Mouse (Mus musculus): Measurements from ENCODE around the gene Vamp1. TPM values are rescaled to one million over a fixed set of nuclear protein-coding genes. Genes with fewer than 3 reads are reported as not detected.

The Vamp1 gene
- 28.7 and 36.3 TPM in 2 replicates for polyA plus RNA-seq (2012; rRNA removed; ENCODE audit: low replicate concordance)

DNA sequence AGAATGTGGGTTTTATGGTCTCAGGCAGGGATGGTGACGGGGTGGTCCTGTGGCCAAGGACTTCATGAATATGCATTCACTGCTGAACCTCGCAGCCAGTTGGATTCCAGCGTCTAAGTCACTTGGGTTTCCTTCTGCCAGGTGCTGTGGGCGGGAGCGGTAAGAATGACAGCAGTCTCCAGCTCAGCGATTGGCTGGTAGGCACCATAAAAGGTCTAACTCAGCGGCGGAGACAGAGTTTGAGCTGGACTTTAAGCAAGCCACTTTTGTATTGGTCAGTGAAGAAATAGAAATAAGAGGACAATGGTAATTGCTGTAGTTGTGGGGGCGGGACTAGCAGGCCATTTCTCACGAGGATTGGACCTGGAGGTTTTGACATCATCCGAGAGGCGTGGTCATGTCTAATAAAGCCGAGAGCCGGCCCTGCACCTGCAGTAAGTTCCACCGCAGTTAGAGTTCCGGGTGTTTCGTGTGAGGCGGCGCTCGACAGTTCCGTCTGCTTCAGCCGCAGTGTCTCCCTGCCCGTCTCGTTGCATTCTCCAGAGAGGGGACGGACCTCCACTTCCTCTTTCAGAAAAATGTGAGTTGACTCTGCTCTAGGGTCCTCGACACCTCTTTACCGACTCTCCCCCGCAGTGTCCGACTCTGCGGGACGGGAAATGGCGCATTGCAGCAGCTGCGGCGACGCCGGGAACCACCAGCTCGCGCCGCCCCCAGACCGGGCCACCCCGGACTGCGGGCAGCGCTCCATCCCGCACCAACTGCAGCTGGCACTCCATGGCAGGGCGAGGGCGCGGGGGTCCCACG lies at the start of gene Vamp1:
Vamp1 (plus strand) TSS at position 404 of the 807 bp plus-strand sequence.

DNA sequence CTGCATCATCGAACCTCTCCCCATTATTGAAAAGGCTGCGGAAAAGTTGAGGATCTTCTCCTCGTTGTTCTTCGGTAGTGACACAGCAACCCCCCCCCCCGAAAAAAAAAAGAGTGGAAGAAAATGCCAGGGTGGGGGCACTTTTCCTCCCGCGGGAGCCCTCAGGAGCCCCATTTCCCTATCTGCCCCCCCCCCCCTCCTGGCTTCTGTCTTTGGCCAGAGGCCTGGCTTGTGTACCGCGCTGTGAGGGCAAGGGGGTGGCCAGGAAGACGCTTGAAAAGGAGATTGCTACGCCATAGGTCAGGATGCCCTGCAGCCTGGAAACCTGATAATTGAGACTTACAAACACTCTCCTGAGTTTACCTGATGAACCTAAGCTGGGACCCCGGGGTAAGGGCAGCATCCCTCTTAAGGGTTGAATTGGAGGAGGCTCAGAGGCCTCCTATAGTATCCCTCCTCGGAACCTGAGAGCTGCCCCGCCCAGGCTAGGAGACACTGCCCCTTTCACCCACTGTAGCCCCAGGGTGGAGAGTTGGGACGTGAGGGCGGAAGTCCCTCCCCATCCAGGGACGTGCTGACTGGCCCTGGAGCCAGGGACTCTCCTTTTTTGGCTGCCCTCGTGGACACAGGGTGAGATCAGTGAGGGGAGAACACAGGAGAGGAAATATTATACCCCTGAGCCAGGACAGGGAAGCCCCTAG lies 49.1 kb upstream of the Vamp1 start, which contains the start of gene Gapdh:
Gapdh (minus strand) TSS at position 417 of the 701 bp plus-strand sequence.

DNA sequence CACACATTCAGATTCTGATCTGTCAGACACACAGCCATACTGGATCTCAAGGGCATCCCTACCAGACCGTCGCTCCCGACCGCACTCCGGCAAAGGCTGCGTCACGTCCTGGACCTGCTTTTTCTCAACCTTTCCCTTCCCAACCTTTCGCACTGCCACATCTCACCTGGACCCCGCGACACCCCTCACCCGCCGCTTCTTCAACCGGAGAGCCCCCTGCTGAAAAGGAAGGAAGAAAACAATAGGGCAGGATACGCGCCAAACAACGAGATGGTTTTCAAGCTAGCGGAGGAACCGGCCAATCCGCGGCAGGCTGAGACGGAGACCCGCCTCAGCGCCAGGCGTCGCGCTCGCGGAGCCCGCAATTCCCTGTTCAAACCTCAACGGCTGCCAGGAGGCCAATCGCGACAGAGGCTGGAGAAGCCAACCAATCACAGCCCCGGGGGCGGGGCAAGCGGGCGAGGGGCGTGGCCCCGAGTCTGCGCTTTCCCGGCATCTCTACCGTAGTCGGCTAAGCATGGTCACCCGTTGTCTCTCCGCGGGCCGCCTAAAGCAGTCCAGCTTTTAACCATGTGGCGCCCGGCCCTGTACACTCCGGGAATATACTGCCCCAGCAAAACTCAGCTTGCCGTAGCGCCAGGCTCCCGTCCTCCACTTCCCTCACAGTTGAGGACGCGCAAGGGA lies 23.9 kb upstream of the Vamp1 start, which contains the start of the genes Ncapd2 and Mrpl51:
Ncapd2 (minus strand) TSS at position 370 of the 684 bp plus-strand sequence.
Mrpl51 (plus strand) TSS at position 470 of the 684 bp plus-strand sequence.

DNA sequence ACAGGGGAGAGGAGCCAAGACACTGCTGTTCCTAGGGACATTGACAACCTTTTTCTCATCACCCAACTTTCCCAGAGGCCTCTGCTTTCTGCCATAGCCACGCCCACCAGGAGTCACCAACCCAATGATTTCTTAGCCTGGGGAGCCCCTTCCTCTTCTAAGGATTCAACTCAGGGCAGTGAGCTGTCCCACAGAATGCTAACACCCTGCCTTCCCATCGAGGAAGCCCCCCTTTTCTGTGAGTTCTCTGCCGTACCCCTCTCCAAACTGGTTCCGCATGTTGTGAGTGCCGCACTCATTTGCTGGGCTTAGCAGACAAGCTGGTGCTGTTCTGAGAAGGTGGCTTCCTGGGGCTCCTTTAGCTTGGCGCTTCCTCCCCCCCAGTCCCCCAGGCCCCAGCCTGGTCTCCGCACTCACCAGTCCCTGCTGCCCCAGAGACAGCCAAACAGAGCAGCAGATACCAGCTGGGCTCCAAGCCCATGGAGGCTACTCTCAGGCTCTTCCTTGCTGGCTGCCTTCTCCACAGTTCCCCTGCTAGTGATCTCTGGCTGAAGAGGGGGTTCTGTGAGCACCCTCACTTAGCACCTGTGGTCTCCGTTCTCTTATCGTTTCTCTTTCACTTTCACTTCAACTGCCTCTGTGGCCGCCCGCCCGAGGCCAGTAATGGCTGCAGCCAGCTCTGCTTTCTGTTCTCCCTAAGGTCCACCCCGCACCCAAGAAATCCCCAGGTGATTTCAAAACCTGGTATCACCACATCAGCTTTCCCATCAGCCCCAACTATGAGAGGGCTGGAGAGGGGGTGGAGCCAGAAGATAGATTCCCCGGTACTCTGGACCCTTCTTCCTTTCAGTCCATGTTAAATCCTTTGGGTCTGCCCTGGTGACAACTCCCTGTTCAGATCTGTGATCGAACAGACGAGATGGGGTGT lies 16.0 kb downstream of the Vamp1 start, which contains the start of gene Tapbpl:
Tapbpl (minus strand) TSS at position 744 of the 928 bp plus-strand sequence.

DNA sequence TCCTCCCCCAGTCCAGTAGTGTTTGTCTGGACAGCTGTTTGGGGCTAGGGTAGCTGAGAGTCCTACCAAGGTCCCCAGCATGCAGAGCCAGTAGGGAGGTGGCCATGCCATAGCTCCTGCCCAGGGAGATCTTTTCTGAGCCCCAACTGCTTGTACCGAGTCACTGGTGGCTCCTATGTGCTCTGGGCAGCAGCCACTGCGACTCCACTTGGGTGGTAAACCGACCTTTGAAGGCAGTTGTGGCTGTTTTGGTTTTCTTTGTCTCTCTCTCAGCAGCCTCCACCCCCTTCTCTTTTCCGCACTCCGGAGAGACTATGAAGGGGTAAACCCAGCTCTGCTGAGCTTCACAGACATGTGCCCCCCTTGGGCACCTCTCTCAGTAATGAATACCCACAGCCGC lies 21.4 kb downstream of the Vamp1 start, which contains the start of gene Cd27:
Cd27 (minus strand) TSS at position 229 of the 400 bp plus-strand sequence.

DNA sequence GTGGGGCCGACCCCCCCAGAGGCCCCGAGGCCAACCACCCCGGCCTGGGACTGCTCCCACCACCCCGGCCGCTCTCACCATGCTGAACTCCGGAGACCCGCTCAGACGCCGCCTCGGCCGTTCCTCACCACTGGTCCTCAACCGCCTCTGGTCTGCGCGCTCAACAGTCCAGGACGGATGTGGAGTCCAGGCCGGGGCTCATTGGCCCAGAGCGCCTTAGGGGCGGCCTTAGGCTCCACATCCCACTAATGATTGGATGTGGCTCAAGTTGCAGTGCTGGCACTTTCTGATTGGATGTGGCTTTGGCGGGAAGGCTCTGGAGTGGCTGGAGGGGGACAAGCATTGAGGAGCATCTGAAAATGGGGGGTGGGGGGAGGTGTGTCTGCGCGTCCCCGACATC lies 70.5 kb downstream of the Vamp1 start, which contains the start of gene Tuba3a:
Tuba3a (minus strand) TSS at position 153 of the 400 bp plus-strand sequence.

Other genes starting within 250 kb of the Vamp1 start
- 5.0 and 7.7 TPM in 2 replicates for gene Pianp, start 218.9 kb upstream of the Vamp1 start, polyA plus RNA-seq (2012; rRNA removed; ENCODE audit: low replicate concordance)
- 61.5 and 67.0 TPM in 2 replicates for gene Zfp384, start 206.4 kb upstream of the Vamp1 start, polyA plus RNA-seq (2012; rRNA removed; ENCODE audit: low replicate concordance)
- 37.4 and 67.5 TPM in 2 replicates for gene Ing4, start 175.8 kb upstream of the Vamp1 start, polyA plus RNA-seq (2012; rRNA removed; ENCODE audit: low replicate concordance)
- gene Acrbp, start 165.9 kb upstream of the Vamp1 start, polyA plus RNA-seq (2012; rRNA removed; ENCODE audit: low replicate concordance), result 29.9 and 38.8 TPM in 2 replicates
- gene Lpar5, start 147.6 kb upstream of the Vamp1 start, polyA plus RNA-seq (2012; rRNA removed; ENCODE audit: low replicate concordance), result 26.4 and 31.1 TPM in 2 replicates
- gene Chd4, start 119.6 kb upstream of the Vamp1 start, polyA plus RNA-seq (2012; rRNA removed; ENCODE audit: low replicate concordance), result 30.4 and 134 TPM in 2 replicates
- gene Nop2, start 83.6 kb upstream of the Vamp1 start, polyA plus RNA-seq (2012; rRNA removed; ENCODE audit: low replicate concordance), result 15.3 and 15.5 TPM in 2 replicates
- gene Iffo1, start 70.3 kb upstream of the Vamp1 start, polyA plus RNA-seq (2012; rRNA removed; ENCODE audit: low replicate concordance), result 32.1 and 52.1 TPM in 2 replicates
- gene Gapdh, start 49.1 kb upstream of the Vamp1 start, polyA plus RNA-seq (2012; rRNA removed; ENCODE audit: low replicate concordance), result 3,410 and 6,480 TPM in 2 replicates
- 39.1 and 40.1 TPM in 2 replicates for gene Ncapd2, start 23.9 kb upstream of the Vamp1 start, polyA plus RNA-seq (2012; rRNA removed; ENCODE audit: low replicate concordance)
- gene Mrpl51, start 23.8 kb upstream of the Vamp1 start, polyA plus RNA-seq (2012; rRNA removed; ENCODE audit: low replicate concordance), result 46.4 and 62.9 TPM in 2 replicates
- gene Tapbpl, start 16.3 kb downstream of the Vamp1 start, polyA plus RNA-seq (2012; rRNA removed; ENCODE audit: low replicate concordance), result 26.1 and 32.6 TPM in 2 replicates
- gene Cd27, start 21.5 kb downstream of the Vamp1 start, polyA plus RNA-seq (2012; rRNA removed; ENCODE audit: low replicate concordance), result 61.3 and 95.2 TPM in 2 replicates
- 0.14 TPM in 1 of 2 replicates, not detected in the other for gene Tuba3a, start 70.5 kb downstream of the Vamp1 start, polyA plus RNA-seq (2012; rRNA removed; ENCODE audit: low replicate concordance)
- 84.9 and 110 TPM in 2 replicates for gene Ltbr, start 98.3 kb downstream of the Vamp1 start, polyA plus RNA-seq (2012; rRNA removed; ENCODE audit: low replicate concordance)
- gene Scnn1a, start 105.1 kb downstream of the Vamp1 start, polyA plus RNA-seq (2012; rRNA removed; ENCODE audit: low replicate concordance), result 14.9 and 18.5 TPM in 2 replicates
- 184 and 196 TPM in 2 replicates for gene Tnfrsf1a, start 133.8 kb downstream of the Vamp1 start, polyA plus RNA-seq (2012; rRNA removed; ENCODE audit: low replicate concordance)
- 4.0 and 4.1 TPM in 2 replicates for gene Plekhg6, start 165.2 kb downstream of the Vamp1 start, polyA plus RNA-seq (2012; rRNA removed; ENCODE audit: low replicate concordance)